Mouse (Mus musculus) heart, embryonic 16.5 days (tissue): ENCODE measurements around the gene Nebl. TPM values are rescaled to one million over a fixed set of nuclear protein-coding genes. Genes with fewer than 3 reads are reported as not detected.

Experiments
- ATAC-seq: fragments of 200-750 bp; cut with Nextera tagmentation; replicated peaks from 2 replicates; pipeline ENCODE4 v1.8.0; 2017; ENCODE audit warnings: moderate number of reproducible peaks; ENCODE audit not compliant: insufficient read depth, low FRiP score; ENCODE audit errors: extremely low read depth
- H3K27ac ChIP-seq: fragments of 300-500 bp; sonication (generic); 2 replicates; pipeline ENCODE4 v1.5.1; 2014; ENCODE audit warnings: mild to moderate bottlenecking, low read length, control low read depth, moderate library complexity
- H3K27me3 ChIP-seq: fragments of 300-500 bp; sonication (generic); 2 replicates; pipeline ENCODE4 v1.6.1; 2014; ENCODE audit warnings: low read length, mixed read lengths; ENCODE audit not compliant: control insufficient read depth, insufficient read depth
- H3K36me3 ChIP-seq: fragments of 300-500 bp; sonication (generic); 2 replicates; pipeline ENCODE4 v1.6.1; 2014; ENCODE audit not compliant: control insufficient read depth, insufficient read depth
- H3K4me1 ChIP-seq: fragments of 300-500 bp; sonication (generic); 2 replicates; pipeline ENCODE4 v1.6.1; 2014; ENCODE audit warnings: low read length, mixed read lengths; ENCODE audit not compliant: control insufficient read depth, insufficient read depth
- H3K4me2 ChIP-seq: fragments of 300-500 bp; sonication (generic); 2 replicates; pipeline ENCODE4 v1.6.1; 2014; ENCODE audit warnings: low read depth, mild to moderate bottlenecking, control low read depth, low read length
- H3K4me3 ChIP-seq: fragments of 300-500 bp; sonication (generic); 2 replicates; pipeline ENCODE4 v1.5.1; 2014; ENCODE audit warnings: mild to moderate bottlenecking, control low read depth, low read length
- H3K9ac ChIP-seq: fragments of 300-500 bp; sonication (generic); 2 replicates; pipeline ENCODE4 v1.6.1; 2014; ENCODE audit warnings: low read length, control low read depth
- H3K9me3 ChIP-seq: fragments of 300-500 bp; sonication (generic); replicated peaks from 2 replicates; pipeline ENCODE4 v1.6.1; 2016; ENCODE audit warnings: low read length; ENCODE audit not compliant: control insufficient read depth
- WGBS: fragments of 180-500 bp; shearing (Covaris S2); extraction: QIAGEN DNeasy Blood & Tissue Kit; methylation state at CpG from one replicate; pipeline ENCODE4 v1.1.7; 2014; 5-methylcytosine and 5-hydroxymethylcytosine counted together
- polyA plus RNA-seq: library from polyadenylated mRNA; unstranded; fragments of >200 nt; fragmentation: Nextera tagmentation; extraction: Ambion mirVana; gene quantifications from 2 replicates; pipeline ENCODE4 v1.2.1, GENCODE M21; 2015

Nebl gene
- polyA plus RNA-seq, 1 experiment from 2014 or later: 258 TPM

- Histone ChIP-seq H3K4me1 (no peaks in the 10 kb centered on the region), H3K4me2 (no peak overlapping the region), H3K27ac (no peak overlapping the region), H3K9me3 (no peaks in the 10 kb centered on the region), H3K27me3 (no peaks in the 10 kb centered on the region), H3K9ac (no peak overlapping the region), H3K4me3 (no peak overlapping the region), H3K36me3 (no peaks in the 10 kb centered on the region)
- ATAC-seq: no peak
- WGBS: 73% methylated on average over 2 of the region's 2 CpGs
These were observed 38.3 kb downstream of the Nebl start for GRCm38 (mm10) chr2:17692926-17693325.

- ATAC-seq: no peak
- no peak overlapping the region for H3K9ac ChIP-seq
- H3K4me3 ChIP-seq: no peak overlapping the region
- 72% methylated on average over 5 of the region's 5 CpGs for WGBS
- H3K9me3 ChIP-seq: no peaks in the 10 kb centered on the region
- H3K4me1 ChIP-seq: no peaks in the 10 kb centered on the region
- no peak overlapping the region for H3K27ac ChIP-seq
- no peak overlapping the region for H3K4me2 ChIP-seq
- H3K36me3 ChIP-seq: no peaks in the 10 kb centered on the region
- no peaks in the 10 kb centered on the region for H3K27me3 ChIP-seq
These were observed 41.0 kb downstream of the Nebl start for GRCm38 (mm10) chr2:17690264-17690663.

GRCm38 (mm10) chr2:17687141-17687540, 44.1 kb downstream of the Nebl start:
- ATAC-seq: no peak
- Histone ChIP-seq H3K4me1 (no peaks in the 10 kb centered on the region), H3K9ac (no peak overlapping the region), H3K4me2 (no peak overlapping the region), H3K36me3 (no peaks in the 10 kb centered on the region), H3K9me3 (no peaks in the 10 kb centered on the region), H3K27me3 (no peaks in the 10 kb centered on the region), H3K27ac (no peak overlapping the region), H3K4me3 (no peak overlapping the region)
- 85% methylated on average over 6 of the region's 6 CpGs for WGBS

GRCm38 (mm10) chr2:17683326-17684040, 47.8 kb downstream of the Nebl start:
- H3K27me3 ChIP-seq: no peaks in the 10 kb centered on the region
- no peak overlapping the region for H3K9ac ChIP-seq
- no peaks in the 10 kb centered on the region for H3K36me3 ChIP-seq
- no peak overlapping the region for H3K27ac ChIP-seq
- no peaks in the 10 kb centered on the region for H3K9me3 ChIP-seq
- H3K4me3 ChIP-seq: no peak overlapping the region
- no peaks in the 10 kb centered on the region for H3K4me1 ChIP-seq
- WGBS: 67% methylated on average over 4 of the region's 4 CpGs
- no peak overlapping the region for H3K4me2 ChIP-seq
- ATAC-seq: no peak

- no peaks in the 10 kb centered on the region for H3K27me3 ChIP-seq
- ATAC-seq: no peak
- H3K36me3 ChIP-seq: no peaks in the 10 kb centered on the region
- H3K4me1 ChIP-seq: no peaks in the 10 kb centered on the region
- H3K4me3 ChIP-seq: no peak overlapping the region
- no peak overlapping the region for H3K9ac ChIP-seq
- H3K4me2 ChIP-seq: no peak overlapping the region
- no peaks in the 10 kb centered on the region for H3K9me3 ChIP-seq
- no peak overlapping the region for H3K27ac ChIP-seq
- 86% methylated on average over 10 of the region's 10 CpGs for WGBS
These were observed 59.1 kb downstream of the Nebl start for GRCm38 (mm10) chr2:17672156-17672555.

GRCm38 (mm10) chr2:17671566-17671965, 59.7 kb downstream of the Nebl start:
- H3K27ac ChIP-seq: no peak overlapping the region
- no peaks in the 10 kb centered on the region for H3K27me3 ChIP-seq
- no peaks in the 10 kb centered on the region for H3K36me3 ChIP-seq
- H3K4me2 ChIP-seq: no peak overlapping the region
- H3K4me3 ChIP-seq: no peak overlapping the region
- no peaks in the 10 kb centered on the region for H3K9me3 ChIP-seq
- 87% methylated on average over 8 of the region's 8 CpGs for WGBS
- ATAC-seq: no peak
- no peak overlapping the region for H3K9ac ChIP-seq
- no peaks in the 10 kb centered on the region for H3K4me1 ChIP-seq

- H3K27ac ChIP-seq: no peak overlapping the region
These were observed 61.3 kb downstream of the Nebl start for GRCm38 (mm10) chr2:17669953-17670352.

GRCm38 (mm10) chr2:17669000-17669399, 62.3 kb downstream of the Nebl start:
- H3K27me3 ChIP-seq: no peaks in the 10 kb centered on the region
- no peaks in the 10 kb centered on the region for H3K9me3 ChIP-seq
- ATAC-seq: no peak
- H3K4me3 ChIP-seq: no peak overlapping the region
- H3K36me3 ChIP-seq: no peaks in the 10 kb centered on the region
- H3K27ac ChIP-seq: no peak overlapping the region
- 58% methylated on average over 2 of the region's 2 CpGs for WGBS
- no peak overlapping the region for H3K4me2 ChIP-seq
- H3K9ac ChIP-seq: no peak overlapping the region
- no peaks in the 10 kb centered on the region for H3K4me1 ChIP-seq

More at GRCm38 (mm10) chr2:17669953-17670352, 61.3 kb downstream of the Nebl start:
- WGBS: 38% methylated on average over 10 of the region's 10 CpGs
- H3K4me1 ChIP-seq: no peaks in the 10 kb centered on the region
- H3K9me3 ChIP-seq: no peaks in the 10 kb centered on the region
- H3K4me3 ChIP-seq: no peak overlapping the region
- H3K4me2 ChIP-seq: no peak overlapping the region
- no peaks in the 10 kb centered on the region for H3K27me3 ChIP-seq
- H3K36me3 ChIP-seq: no peaks in the 10 kb centered on the region
- no peak for ATAC-seq
- H3K9ac ChIP-seq: no peak overlapping the region

GRCm38 (mm10) chr2:17658176-17658575, 73.1 kb downstream of the Nebl start:
- no peak for ATAC-seq
- 69% methylated on average over 5 of the region's 5 CpGs for WGBS

More at GRCm38 (mm10) chr2:17658176-17658575, 73.1 kb downstream of the Nebl start:
- no peaks in the 10 kb centered on the region for H3K9me3 ChIP-seq
- no peaks in the 10 kb centered on the region for H3K27me3 ChIP-seq
- no peak overlapping the region for H3K4me2 ChIP-seq
- 0 out of 2 replicates have a peak, but pooled peaks cover 3% of the 10 kb centered on the region for H3K4me1 ChIP-seq
- no peaks in the 10 kb centered on the region for H3K36me3 ChIP-seq
- H3K9ac ChIP-seq: no peak overlapping the region
- no peak overlapping the region for H3K27ac ChIP-seq
- H3K4me3 ChIP-seq: no peak overlapping the region
